Mouse (Mus musculus) layer of hippocampus, postnatal 14 days (tissue): ENCODE measurements at regions not wholly inside any gene's neighbourhood (a gene's known extent, or its start where the extent isn't known, plus 50 kb on each side); places are given as distances from the start of the nearest gene placed in this dataset.

Source experiments
- DNase-seq, 2 experiments: peaks; one replicate each; pipeline ENCODE4 v3.0.0; 2021 to 2022; ENCODE audit warnings: low spot score in 2 of 2, mixed read lengths in 1 of 2

GRCm38 (mm10) chr4:154781391-154781790 is 55.9 kb upstream of the Ttc34 start:
- no peak for DNase-seq

GRCm38 (mm10) chr4:154782291-154782690 is 55.0 kb upstream of the Ttc34 start:
- DNase-seq, result no peak

- DNase-seq, result no peak
Observed at GRCm38 (mm10) chr4:154785282-154785987, 51.8 kb upstream of the Ttc34 start.

- no peak for DNase-seq
Observed at GRCm38 (mm10) chr4:154787190-154787589, 50.1 kb upstream of the Ttc34 start.
